Mouse (Mus musculus) bone marrow, adult 2 months (tissue): ENCODE data around the gene Myrfl. TPM values are rescaled to one million over a fixed set of nuclear protein-coding genes. Genes with fewer than 3 reads are reported as not detected.
A peak's percentile ranks its signal among the peaks of the same experiment; 100 is the strongest.

Experiments used
- H3K27ac ChIP-seq: fragments of 200-500 bp; 2 replicates; pipeline ENCODE4 v1.5.1; 2012; ENCODE audit warnings: low read depth, mild to moderate bottlenecking, control low read depth, inconsistent platforms, low read length; ENCODE audit not compliant: control insufficient read depth, poor library complexity, insufficient read depth
- H3K4me1 ChIP-seq: fragments of 200-500 bp; 2 replicates; pipeline ENCODE4 v1.6.1; 2011; ENCODE audit warnings: low read length; ENCODE audit not compliant: control insufficient read depth, insufficient read depth
- H3K4me3 ChIP-seq: fragments of 200-500 bp; replicated peaks from 2 replicates; pipeline ENCODE3; 2011; ENCODE audit warnings: mild to moderate bottlenecking, low read depth, low read length, control low read depth; ENCODE audit not compliant: control insufficient read depth
- CTCF ChIP-seq: fragments of 200-500 bp; IDR thresholded peaks from 2 replicates; pipeline ENCODE4 v1.5.1; 2011; ENCODE audit warnings: low read length, control low read depth; ENCODE audit not compliant: control insufficient read depth, insufficient read depth
- POLR2A ChIP-seq: fragments of 200-500 bp; IDR thresholded peaks from 2 replicates; pipeline ENCODE4 v1.6.1; 2011; ENCODE audit warnings: low read depth, mild to moderate bottlenecking, control low read depth, low read length, borderline replicate concordance; ENCODE audit not compliant: control insufficient read depth
- WGBS: fragments of 180-500 bp; shearing (Covaris S2); methylation state at CpG from one replicate; pipeline ENCODE4 v1.1.7; 2018; 5-methylcytosine and 5-hydroxymethylcytosine counted together
- polyA plus RNA-seq: library from polyadenylated mRNA; stranded (reverse); fragments of >200 nt; gene quantifications from 2 replicates; pipeline ENCODE4 v1.2.4, GENCODE M21; 2011; ENCODE audit warnings: low replicate concordance; ENCODE audit not compliant: missing spikeins, insufficient read depth, insufficient read length

Myrfl gene
- polyA plus RNA-seq, 1 experiment: not detected

- no peak overlapping the region for H3K27ac ChIP-seq
- WGBS: 86% methylated on average over 12 of the region's 12 CpGs
- H3K4me3 ChIP-seq: no peak overlapping the region
- no peaks in the 10 kb centered on the region for H3K4me1 ChIP-seq
- no peak for TF ChIP-seq POLR2A
Measured at GRCm38 (mm10) chr10:116871329-116872015, 25.2 kb downstream of the Myrfl start.

GRCm38 (mm10) chr10:116870819-116871218 lies 25.9 kb downstream of the Myrfl start:
- TF ChIP-seq POLR2A: no peak

GRCm38 (mm10) chr10:116853159-116853845 lies 43.4 kb downstream of the Myrfl start:
- Histone ChIP-seq H3K4me1 (no peaks in the 10 kb centered on the region), H3K4me3 (no peak overlapping the region), H3K27ac (no peak overlapping the region)
- WGBS: 73% methylated on average over 11 of the region's 11 CpGs
- TF ChIP-seq CTCF (no peak), POLR2A (no peak)

More at GRCm38 (mm10) chr10:116870819-116871218, 25.9 kb downstream of the Myrfl start:
- WGBS: 78% methylated on average over 6 of the region's 6 CpGs
- Histone ChIP-seq H3K4me1 (no peaks in the 10 kb centered on the region), H3K4me3 (no peak overlapping the region), H3K27ac (no peak overlapping the region)

- no peak for TF ChIP-seq POLR2A
- TF ChIP-seq CTCF: peak; percentile 89
- WGBS: 23% methylated on average over 22 of the region's 22 CpGs
- no peaks in the 10 kb centered on the region for H3K4me1 ChIP-seq
- H3K27ac ChIP-seq: no peak overlapping the region
- no peak overlapping the region for H3K4me3 ChIP-seq
Measured at GRCm38 (mm10) chr10:116848749-116849473, 47.8 kb downstream of the Myrfl start.

- WGBS: 78% methylated on average over 3 of the region's 3 CpGs
- Histone ChIP-seq H3K4me1 (no peaks in the 10 kb centered on the region), H3K4me3 (no peak overlapping the region), H3K27ac (no peak overlapping the region)
- TF ChIP-seq POLR2A (no peak), CTCF (no peak)
Measured at GRCm38 (mm10) chr10:116841551-116841950, 55.2 kb downstream of the Myrfl start.

GRCm38 (mm10) chr10:116830676-116831075 lies 66.0 kb downstream of the Myrfl start:
- H3K4me1 ChIP-seq: no peaks in the 10 kb centered on the region
- WGBS: 77% methylated on average over 6 of the region's 6 CpGs
- H3K4me3 ChIP-seq: no peak overlapping the region
- no peak overlapping the region for H3K27ac ChIP-seq
- TF ChIP-seq POLR2A (no peak), CTCF (no peak)

- Histone ChIP-seq H3K4me1 (no peaks in the 10 kb centered on the region), H3K4me3 (no peak overlapping the region), H3K27ac (0 out of 2 replicates have a peak overlapping the region, but pooled peaks have one; percentile 40)
- WGBS: 56% methylated on average over 4 of the region's 4 CpGs
- TF ChIP-seq POLR2A (no peak), CTCF (no peak)
Measured at GRCm38 (mm10) chr10:116828099-116828498, 68.6 kb downstream of the Myrfl start.

- H3K4me3 ChIP-seq: no peak overlapping the region
- no peak for TF ChIP-seq POLR2A
- no peak for TF ChIP-seq CTCF
- H3K4me1 ChIP-seq: no peaks in the 10 kb centered on the region
- 33% methylated on average over 11 of the region's 11 CpGs for WGBS
- H3K27ac ChIP-seq: no peak overlapping the region
Measured at GRCm38 (mm10) chr10:116827306-116827705, 69.4 kb downstream of the Myrfl start.
